Mouse (Mus musculus) myocyte (in vitro differentiated cells): ENCODE results near the gene Cym. TPM values are rescaled to one million over a fixed set of nuclear protein-coding genes. Genes with fewer than 3 reads are reported as not detected.

Source experiments
- H3K27me3 ChIP-seq: one replicate; pipeline ENCODE4 v1.6.1; 2011; ENCODE audit not compliant: control insufficient read depth, insufficient read depth, insufficient read length
- H3K36me3 ChIP-seq: one replicate; pipeline ENCODE4 v1.6.1; 2011; ENCODE audit not compliant: control insufficient read depth, insufficient read depth
- H3K4me2 ChIP-seq: one replicate; pipeline ENCODE4 v1.6.1; 2011; ENCODE audit warnings: low read depth, control low read depth
- H3K4me3 ChIP-seq: one replicate; pipeline ENCODE4 v1.5.1; 2011; ENCODE audit warnings: mild to moderate bottlenecking, control low read depth, moderate library complexity
- H3K79me2 ChIP-seq: one replicate; pipeline ENCODE4 v1.6.1; 2011; ENCODE audit not compliant: control insufficient read depth, insufficient read depth
- H3ac ChIP-seq: one replicate; pipeline ENCODE4 v1.6.1; 2011; ENCODE audit not compliant: control insufficient read depth, insufficient read length
- CEBPB ChIP-seq: IDR thresholded peaks from 2 replicates; pipeline ENCODE4 v1.6.1; 2011; ENCODE audit warnings: mild to moderate bottlenecking, moderate library complexity; ENCODE audit not compliant: poor library complexity, insufficient read depth, severe bottlenecking
- E2F4 ChIP-seq: IDR thresholded peaks from one replicate; pipeline ENCODE4 v1.6.1; 2011; ENCODE audit warnings: mild to moderate bottlenecking, control low read depth, moderate library complexity; ENCODE audit not compliant: insufficient read depth
- MAX ChIP-seq: IDR thresholded peaks from one replicate; pipeline ENCODE4 v1.6.1; 2011; ENCODE audit warnings: low read depth, mild to moderate bottlenecking, control low read depth
- MYOD1 ChIP-seq, 3 experiments: IDR thresholded peaks; one replicate each; pipeline ENCODE4 v1.6.1; 2011; ENCODE audit warnings: control low read depth in 2 of 3, low read depth in 2 of 3, mild to moderate bottlenecking in 2 of 3, moderate library complexity in 1 of 3; ENCODE audit not compliant: insufficient read length in 2 of 3, control insufficient read depth in 1 of 3
- MYOG ChIP-seq, 3 experiments: IDR thresholded peaks; one replicate each; pipeline ENCODE4 v1.6.1; 2011; ENCODE audit warnings: control low read depth in 2 of 3, low read depth in 2 of 3, mild to moderate bottlenecking in 2 of 3; ENCODE audit not compliant: insufficient read length in 2 of 3, control insufficient read depth in 1 of 3, insufficient read depth in 1 of 3
- POLR2A ChIP-seq: IDR thresholded peaks from one replicate; pipeline ENCODE4 v1.6.1; 2011; ENCODE audit warnings: low read depth, mild to moderate bottlenecking, control low read depth, moderate library complexity; ENCODE audit not compliant: insufficient read length
- POLR2AphosphoS2 ChIP-seq: IDR thresholded peaks from one replicate; pipeline ENCODE4 v1.6.1; 2011; ENCODE audit warnings: low read depth, control low read depth; ENCODE audit not compliant: insufficient read length
- REST ChIP-seq: IDR thresholded peaks from one replicate; pipeline ENCODE4 v1.6.1; 2011; ENCODE audit warnings: mild to moderate bottlenecking, control low read depth, moderate library complexity; ENCODE audit not compliant: insufficient read depth, insufficient read length
- SRF ChIP-seq: IDR thresholded peaks from one replicate; pipeline ENCODE4 v1.6.1; 2011; ENCODE audit warnings: low read depth; ENCODE audit not compliant: control insufficient read depth, insufficient read length
- TCF12 ChIP-seq: IDR thresholded peaks from one replicate; pipeline ENCODE4 v1.6.1; 2011; ENCODE audit warnings: mild to moderate bottlenecking, control low read depth; ENCODE audit not compliant: poor library complexity, insufficient read depth, severe bottlenecking
- TCF3 ChIP-seq: IDR thresholded peaks from one replicate; pipeline ENCODE4 v1.6.1; 2011; ENCODE audit warnings: low read depth, control low read depth; ENCODE audit not compliant: insufficient read length
- USF1 ChIP-seq: IDR thresholded peaks from one replicate; pipeline ENCODE4 v1.6.1; 2011; ENCODE audit warnings: low read depth, mild to moderate bottlenecking, control low read depth, moderate library complexity
- polyA plus RNA-seq: library from polyadenylated mRNA; unstranded; fragments of >200 nt; fragmentation: generic; extraction: Trizol; gene quantifications from one replicate; pipeline ENCODE4 v1.2.1, GENCODE M21; 2012; ENCODE audit warnings: missing spikeins

Gene Cym
- polyA plus RNA-seq, 1 experiment: 0.05 TPM

- Histone ChIP-seq H3K4me2 (no peak overlapping the region), H3K79me2 (no peaks in the 10 kb centered on the region), H3ac (no peak overlapping the region), H3K4me3 (no peak overlapping the region), H3K36me3 (no peaks in the 10 kb centered on the region), H3K27me3 (no peaks in the 10 kb centered on the region)
- no peak for TF ChIP-seq E2F4
- TF ChIP-seq POLR2A: no peak
- no peak for TF ChIP-seq TCF3
- TF ChIP-seq USF1: no peak
- TF ChIP-seq POLR2AphosphoS2: no peak
- no peak for TF ChIP-seq CEBPB
- TF ChIP-seq MAX: no peak
- TF ChIP-seq MYOG (IDR thresholded peaks at IDR 0.05; ENCODE audit: control insufficient read depth in 1 of 3, insufficient read depth in 1 of 3, insufficient read length in 2 of 3, low read depth in 2 of 3): no peak
- TF ChIP-seq TCF12: no peak
- TF ChIP-seq REST: no peak
- no peak for TF ChIP-seq MYOD1 (IDR thresholded peaks at IDR 0.05; ENCODE audit: control insufficient read depth in 1 of 3, insufficient read length in 2 of 3, low read depth in 2 of 3)
- TF ChIP-seq SRF: no peak
These were observed 16.5 kb upstream of the Cym start for GRCm38 (mm10) chr3:107238051-107238450.

DNA sequence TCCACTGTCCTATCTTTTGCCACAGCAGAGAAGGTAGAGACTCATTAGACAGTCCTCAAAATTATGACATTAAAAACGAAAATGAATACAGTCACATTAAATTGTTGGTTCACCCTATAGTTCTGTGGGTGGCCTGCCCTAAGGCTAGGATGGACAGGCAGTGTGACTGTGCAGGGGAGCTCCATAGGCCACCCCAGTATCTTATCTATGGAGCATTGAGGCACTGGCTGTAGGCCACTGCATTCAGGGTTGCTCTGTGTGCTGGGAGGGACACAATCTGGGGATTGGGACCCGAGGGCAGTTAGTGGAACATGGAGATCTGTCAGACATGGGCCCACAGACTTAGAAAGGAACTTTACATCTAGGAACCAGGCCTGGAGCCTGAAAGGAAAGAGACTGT lies 12.4 kb upstream of the Cym start:
- Histone ChIP-seq H3K79me2 (no peaks in the 10 kb centered on the region), H3K4me3 (no peak overlapping the region), H3K36me3 (no peaks in the 10 kb centered on the region), H3K27me3 (no peaks in the 10 kb centered on the region), H3ac (no peak overlapping the region), H3K4me2 (no peak overlapping the region)
- TF ChIP-seq MYOD1 (IDR thresholded peaks at IDR 0.05; ENCODE audit: control insufficient read depth in 1 of 3, insufficient read length in 2 of 3, low read depth in 2 of 3) (no peak), TCF12 (no peak), E2F4 (no peak)

DNA sequence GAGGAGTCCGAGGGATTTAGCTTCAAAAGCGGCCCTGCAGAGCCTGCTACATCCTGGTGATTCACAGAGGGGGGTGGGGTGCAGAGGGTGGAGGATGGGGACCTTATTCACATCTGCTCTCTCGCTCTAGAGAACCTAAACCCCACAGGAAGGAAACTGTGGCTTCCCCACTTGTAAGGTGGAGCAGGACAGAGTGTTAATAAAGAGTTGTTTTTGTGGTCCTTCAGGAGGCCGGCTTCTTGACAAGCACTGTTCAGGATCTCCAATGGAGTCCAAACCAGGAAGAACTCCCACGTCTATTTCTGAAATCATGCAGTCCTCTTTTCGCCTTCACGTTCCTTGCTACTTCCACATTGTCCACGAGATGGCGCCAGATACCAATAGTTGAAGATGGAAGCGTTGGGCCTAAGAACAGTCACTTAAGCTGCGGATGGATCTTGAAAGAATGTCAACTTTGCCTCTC lies 11.8 kb upstream of the Cym start:
- Histone ChIP-seq H3K4me3 (no peak overlapping the region), H3K27me3 (no peaks in the 10 kb centered on the region), H3K36me3 (no peaks in the 10 kb centered on the region), H3K4me2 (peak overlapping the region; percentile 57), H3K79me2 (no peaks in the 10 kb centered on the region), H3ac (no peak overlapping the region)
- TF ChIP-seq POLR2AphosphoS2: no peak
- TF ChIP-seq REST: no peak
- no peak for TF ChIP-seq SRF
- TF ChIP-seq USF1: no peak
- no peak for TF ChIP-seq E2F4
- no peak for TF ChIP-seq TCF12
- no peak for TF ChIP-seq MAX
- no peak for TF ChIP-seq MYOG (IDR thresholded peaks at IDR 0.05; ENCODE audit: control insufficient read depth in 1 of 3, insufficient read depth in 1 of 3, insufficient read length in 2 of 3, low read depth in 2 of 3)
- TF ChIP-seq CEBPB: no peak

GRCm38 (mm10) chr3:107231202-107231601 lies 9.7 kb upstream of the Cym start:
- Histone ChIP-seq H3K36me3 (no peaks in the 10 kb centered on the region), H3K79me2 (no peaks in the 10 kb centered on the region), H3K27me3 (no peaks in the 10 kb centered on the region), H3K4me2 (no peak overlapping the region), H3K4me3 (no peak overlapping the region), H3ac (no peak overlapping the region)
- no peak for TF ChIP-seq SRF
- TF ChIP-seq MAX: no peak
- TF ChIP-seq POLR2AphosphoS2: no peak
- no peak for TF ChIP-seq TCF12
- TF ChIP-seq USF1: no peak
- TF ChIP-seq REST: no peak
- no peak for TF ChIP-seq TCF3
- TF ChIP-seq MYOG (IDR thresholded peaks at IDR 0.05; ENCODE audit: control insufficient read depth in 1 of 3, insufficient read depth in 1 of 3, insufficient read length in 2 of 3, low read depth in 2 of 3): no peak
- TF ChIP-seq E2F4: no peak
- TF ChIP-seq CEBPB: no peak
- no peak for TF ChIP-seq MYOD1 (IDR thresholded peaks at IDR 0.05; ENCODE audit: control insufficient read depth in 1 of 3, insufficient read length in 2 of 3, low read depth in 2 of 3)
- no peak for TF ChIP-seq POLR2A

DNA sequence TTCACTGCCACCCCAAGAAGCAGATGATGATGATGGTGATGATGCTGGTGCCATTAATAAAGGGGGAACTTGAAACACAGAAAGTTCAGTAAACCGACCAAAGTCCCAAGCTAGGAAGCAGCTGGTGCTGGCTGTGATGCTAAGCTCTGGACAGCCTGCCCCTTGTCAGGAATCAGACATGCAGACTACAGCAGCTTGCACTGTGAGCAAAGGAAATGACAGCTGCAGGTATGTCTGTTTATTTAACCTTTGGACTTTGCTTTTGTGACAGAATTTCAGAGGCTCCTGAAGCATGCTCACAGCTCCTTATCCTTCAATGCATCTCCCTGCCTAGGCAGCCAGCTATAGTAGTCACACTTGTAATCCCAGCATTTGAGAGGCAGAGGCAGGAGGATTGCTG lies 9.0 kb upstream of the Cym start, which contains the start of gene A630076J17Rik:
A630076J17Rik (plus strand) TSS at position 88 of the 400 bp plus-strand sequence.
- Histone ChIP-seq H3K4me2 (no peak within 1 kb of the TSS), H3K4me3 (no peak within 1 kb of the TSS), H3K79me2 (no peaks in the 10 kb centered on the region), H3ac (no peak within 1 kb of the TSS), H3K36me3 (no peaks in the 10 kb centered on the region), H3K27me3 (no peaks in the 10 kb centered on the region)
- no peak for TF ChIP-seq MYOD1 (IDR thresholded peaks at IDR 0.05; ENCODE audit: control insufficient read depth in 1 of 3, insufficient read length in 2 of 3, low read depth in 2 of 3)
- no peak for TF ChIP-seq SRF
- TF ChIP-seq POLR2AphosphoS2: no peak
- TF ChIP-seq POLR2A: no peak
- no peak for TF ChIP-seq MAX
- TF ChIP-seq CEBPB: no peak
- TF ChIP-seq REST: no peak
- no peak for TF ChIP-seq TCF3
- TF ChIP-seq E2F4: no peak
- TF ChIP-seq USF1: no peak
- no peak for TF ChIP-seq MYOG (IDR thresholded peaks at IDR 0.05; ENCODE audit: control insufficient read depth in 1 of 3, insufficient read depth in 1 of 3, insufficient read length in 2 of 3, low read depth in 2 of 3)
- TF ChIP-seq TCF12: no peak
